Mouse (Mus musculus): ENCODE data around the gene Zp3r.
A peak's percentile ranks its signal among the peaks of the same experiment; 100 is the strongest.

DNA sequence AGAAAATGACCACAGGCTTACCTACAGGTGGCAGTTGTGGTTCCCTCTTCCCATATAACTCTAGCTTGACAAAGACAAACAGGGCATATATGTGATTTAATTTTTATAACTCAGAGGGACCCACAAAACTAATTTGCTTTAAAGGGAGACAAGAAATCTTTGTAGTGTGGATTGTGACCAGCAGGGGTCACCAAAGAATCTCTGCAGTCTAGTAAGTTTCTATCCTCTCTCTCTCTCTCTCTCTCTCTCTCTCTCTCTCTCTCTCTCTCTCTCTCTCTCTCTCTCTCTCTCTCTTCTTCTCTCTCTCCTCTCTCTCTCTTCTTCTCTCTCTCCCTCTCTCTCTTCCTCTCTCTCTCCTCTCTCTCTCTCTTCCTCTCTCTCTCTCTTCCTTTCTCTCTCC is 53.5 kb downstream of the Zp3r start:
- TF ChIP-seq CTCF (IDR thresholded peaks at IDR 0.05; ENCODE audit: low read depth) = peak; percentile 27; the same call in 1 of the 2 replicates
- TF ChIP-seq EP300 (IDR thresholded peaks at IDR 0.05; ENCODE audit: low read depth) = no peak
